Mouse (Mus musculus) midbrain, embryonic 11.5 days (tissue): ENCODE data around the gene Id4. TPM values are rescaled to one million over a fixed set of nuclear protein-coding genes. Genes with fewer than 3 reads are reported as not detected.

ENCODE experiments used
- ATAC-seq: fragments of 200-750 bp; cut with Nextera tagmentation; 2 replicates; pipeline ENCODE4 v1.8.0; 2017; ENCODE audit warnings: moderate TSS enrichment, moderate library complexity; ENCODE audit not compliant: low FRiP score
- DNase-seq: peaks from one replicate; pipeline ENCODE4 v3.0.0; 2015; ENCODE audit warnings: low spot score; ENCODE audit errors: missing footprints
- H3K27ac ChIP-seq: fragments of 300-500 bp; sonication (generic); 2 replicates; pipeline ENCODE4 v1.5.1; 2014; ENCODE audit warnings: low read depth, low read length
- H3K27me3 ChIP-seq: fragments of 300-500 bp; sonication (generic); 2 replicates; pipeline ENCODE4 v1.6.1; 2014; ENCODE audit warnings: mild to moderate bottlenecking, low read length, moderate library complexity, mixed read lengths; ENCODE audit not compliant: control insufficient read depth, insufficient read depth
- H3K36me3 ChIP-seq: fragments of 300-500 bp; sonication (generic); 2 replicates; pipeline ENCODE4 v1.6.1; 2014; ENCODE audit warnings: mild to moderate bottlenecking, low read length, moderate library complexity, mixed read lengths; ENCODE audit not compliant: control insufficient read depth, insufficient read depth
- H3K4me1 ChIP-seq: fragments of 300-500 bp; sonication (generic); 2 replicates; pipeline ENCODE4 v1.6.1; 2014; ENCODE audit warnings: low read length; ENCODE audit not compliant: control insufficient read depth, insufficient read depth
- H3K4me2 ChIP-seq: fragments of 300-500 bp; sonication (generic); 2 replicates; pipeline ENCODE4 v1.6.1; 2014; ENCODE audit warnings: mild to moderate bottlenecking, moderate library complexity
- H3K4me3 ChIP-seq: fragments of 300-500 bp; sonication (generic); 2 replicates; pipeline ENCODE4 v1.5.1; 2014; ENCODE audit warnings: low read depth, low read length
- H3K9ac ChIP-seq: fragments of 300-500 bp; sonication (generic); 2 replicates; pipeline ENCODE4 v1.6.1; 2014; ENCODE audit warnings: low read length
- H3K9me3 ChIP-seq: fragments of 300-500 bp; sonication (generic); 2 replicates; pipeline ENCODE4 v1.6.1; 2016; ENCODE audit warnings: low read length; ENCODE audit not compliant: control insufficient read depth
- WGBS: fragments of 180-500 bp; shearing (Covaris S2); extraction: QIAGEN DNeasy Blood & Tissue Kit; methylation state at CpG from one replicate; pipeline ENCODE4 v1.1.7; 2014; 5-methylcytosine and 5-hydroxymethylcytosine counted together
- polyA plus RNA-seq: library from polyadenylated mRNA; unstranded; fragments of >200 nt; fragmentation: Nextera tagmentation; extraction: Ambion mirVana; gene quantifications from 2 replicates; pipeline ENCODE4 v1.2.1, GENCODE M21; 2014

Id4 gene
- polyA plus RNA-seq, 1 experiment from 2014 or later: 56.4 TPM

DNA sequence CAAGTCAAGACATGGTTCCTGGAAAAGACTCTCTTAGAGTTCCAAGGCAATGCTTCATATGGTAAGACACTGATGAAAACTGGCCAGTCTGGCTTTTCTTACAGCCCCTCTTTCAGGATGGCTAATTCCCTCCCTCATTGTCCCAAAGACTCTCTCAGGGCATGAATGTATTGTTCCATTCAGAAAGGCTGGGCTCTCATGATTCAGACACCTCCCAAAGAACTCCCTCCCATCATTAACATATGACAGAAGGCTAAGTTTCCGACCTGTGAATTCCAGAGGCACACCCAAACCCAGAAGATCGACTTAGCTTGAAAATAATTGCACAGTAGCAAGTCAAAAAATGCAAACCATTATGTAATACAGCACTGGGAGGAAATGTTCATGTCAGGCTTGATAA, 8.5 kb upstream of the Id4 start:
- 22% methylated on average over 2 of the region's 2 CpGs for WGBS
- Histone ChIP-seq H3K9me3 (peaks cover 6% of the 10 kb centered on the region), H3K27ac (no peak overlapping the region), H3K4me1 (peaks cover 3% of the 10 kb centered on the region; the same call in 1 of the 2 replicates), H3K27me3 (no peaks in the 10 kb centered on the region), H3K36me3 (no peaks in the 10 kb centered on the region), H3K4me3 (no peak overlapping the region), H3K4me2 (no peak overlapping the region), H3K9ac (no peak overlapping the region)
- ATAC-seq: no peak
- DNase-seq: no peak

DNA sequence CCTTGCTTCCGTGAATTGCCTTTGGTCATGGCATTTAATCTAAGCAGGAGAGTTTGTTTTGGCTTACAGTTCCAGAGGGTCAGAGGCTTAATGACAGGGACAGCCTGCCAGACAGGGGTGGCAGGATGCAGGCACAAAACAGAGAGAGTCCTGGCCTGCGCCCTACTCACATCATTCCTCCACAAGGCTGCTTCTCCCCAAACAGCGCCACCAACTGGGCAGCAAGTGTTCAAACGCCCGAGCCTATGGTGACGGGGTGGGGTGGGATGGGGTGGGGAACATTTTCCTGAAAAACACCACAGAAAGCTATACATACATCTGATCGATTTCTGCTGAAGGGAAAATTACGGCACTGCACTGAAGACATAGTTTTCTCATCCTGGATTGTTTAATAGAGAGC, 6.0 kb upstream of the Id4 start:
- Histone ChIP-seq H3K4me1 (peaks cover 10% of the 10 kb centered on the region), H3K4me2 (no peak overlapping the region), H3K27ac (no peak overlapping the region), H3K9me3 (peaks cover 6% of the 10 kb centered on the region), H3K4me3 (no peak overlapping the region), H3K9ac (no peak overlapping the region), H3K27me3 (no peaks in the 10 kb centered on the region), H3K36me3 (no peaks in the 10 kb centered on the region)
- 90% methylated on average over 8 of the region's 8 CpGs for WGBS
- ATAC-seq: no peak
- DNase-seq: no peak

DNA sequence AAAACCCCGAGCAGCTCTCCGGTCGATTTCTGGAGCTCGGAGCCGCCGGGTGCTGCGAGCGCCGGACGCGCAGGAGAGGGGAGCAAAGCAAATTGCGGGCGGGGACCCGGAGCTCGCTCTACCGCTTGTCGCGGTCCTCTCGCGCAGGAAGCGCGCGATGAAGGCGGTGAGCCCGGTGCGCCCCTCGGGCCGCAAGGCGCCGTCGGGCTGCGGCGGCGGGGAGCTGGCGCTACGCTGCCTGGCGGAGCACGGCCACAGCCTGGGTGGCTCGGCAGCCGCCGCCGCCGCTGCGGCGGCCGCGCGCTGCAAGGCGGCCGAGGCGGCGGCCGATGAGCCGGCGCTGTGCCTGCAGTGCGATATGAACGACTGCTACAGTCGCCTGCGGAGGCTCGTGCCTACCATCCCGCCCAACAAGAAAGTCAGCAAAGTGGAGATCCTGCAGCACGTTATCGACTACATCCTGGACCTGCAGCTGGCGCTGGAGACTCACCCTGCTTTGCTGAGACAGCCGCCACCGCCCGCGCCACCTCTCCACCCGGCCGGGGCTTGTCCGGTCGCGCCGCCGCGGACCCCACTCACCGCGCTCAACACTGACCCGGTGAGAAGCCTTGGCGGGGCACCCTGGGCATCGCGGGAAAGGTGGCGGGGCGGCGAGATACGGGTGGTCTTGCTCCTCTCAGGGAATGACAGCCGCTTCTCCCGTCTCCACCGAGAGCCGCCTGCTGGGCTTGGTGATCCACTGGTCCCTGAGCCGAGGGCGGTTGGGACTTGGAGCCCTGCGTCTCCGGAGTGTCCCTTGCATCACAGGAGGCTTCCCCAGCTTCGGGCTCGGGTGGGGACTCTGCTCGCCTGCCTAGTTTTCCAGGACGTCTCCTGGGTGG, 553 bp downstream of the Id4 start:
- Histone ChIP-seq H3K4me1 (peaks cover 15% of the 10 kb centered on the region), H3K4me3 (peak overlapping the region; percentile 89), H3K9ac (peak overlapping the region; percentile 93), H3K36me3 (no peaks in the 10 kb centered on the region), H3K4me2 (peak overlapping the region; percentile 96), H3K9me3 (no peaks in the 10 kb centered on the region), H3K27me3 (no peaks in the 10 kb centered on the region; the same call in 1 of the 2 replicates), H3K27ac (peak overlapping the region; percentile 80)
- WGBS: under 1% methylated on average over 86 of the region's 98 CpGs
- DNase-seq (peak; percentile 97), ATAC-seq (peak; percentile 40)

DNA sequence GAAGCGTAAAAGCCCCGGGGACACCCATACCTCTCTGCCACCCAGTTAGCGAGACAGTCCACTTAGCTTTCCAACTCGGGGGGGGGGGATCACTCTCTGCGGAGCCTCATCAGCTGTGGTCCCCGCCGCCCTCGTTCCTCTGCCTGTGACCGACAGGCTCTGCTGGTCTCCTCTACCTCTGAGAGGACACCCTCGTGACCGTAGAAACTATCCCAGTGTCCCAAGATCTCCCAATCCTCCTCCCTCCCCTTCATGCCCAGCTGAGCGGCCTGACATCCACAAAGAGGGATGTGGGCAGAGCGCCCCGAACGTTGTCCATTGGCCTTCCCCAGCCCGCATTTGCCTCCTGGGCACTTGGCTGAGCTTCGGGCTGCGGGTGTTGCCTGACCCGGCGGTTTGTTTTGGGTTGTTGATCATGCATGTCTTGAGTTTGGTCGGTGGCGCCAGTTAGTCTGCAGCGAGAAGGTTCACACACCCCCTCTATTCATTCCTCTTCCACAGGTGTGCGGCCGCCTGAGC, 1.5 kb downstream of the Id4 start:
- peaks cover 15% of the 10 kb centered on the region for H3K4me1 ChIP-seq
- 0% methylated on average over 25 of the region's 25 CpGs for WGBS
- peak overlapping the region; percentile 89 for H3K4me3 ChIP-seq
- H3K9me3 ChIP-seq: no peaks in the 10 kb centered on the region
- ATAC-seq (no peak), DNase-seq (peak; percentile 94)
- H3K36me3 ChIP-seq: no peaks in the 10 kb centered on the region
- peak overlapping the region; percentile 80 for H3K27ac ChIP-seq
- H3K4me2 ChIP-seq: peak overlapping the region; percentile 96
- peak overlapping the region; percentile 93 for H3K9ac ChIP-seq
- no peaks in the 10 kb centered on the region; the same call in 1 of the 2 replicates for H3K27me3 ChIP-seq

DNA sequence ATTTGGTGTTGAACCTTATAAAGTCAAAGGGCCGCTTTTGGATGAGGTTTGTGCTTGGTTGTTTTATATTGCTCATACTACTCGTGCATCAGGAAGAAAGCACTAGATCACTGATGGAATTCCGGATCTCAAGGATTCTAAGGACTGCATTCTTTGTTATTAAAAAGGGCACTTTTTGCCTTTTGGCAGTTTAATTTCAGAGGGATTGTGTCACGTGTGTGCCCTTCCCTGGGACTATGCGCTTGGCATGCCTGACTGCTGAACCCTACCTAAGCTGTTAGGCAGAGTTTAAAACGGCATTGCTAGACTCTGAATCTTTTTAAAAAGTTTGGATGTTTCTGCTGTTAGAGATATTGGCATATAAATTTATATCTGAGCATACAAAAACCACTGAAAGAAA, 4.0 kb downstream of the Id4 start:
- peaks cover 9% of the 10 kb centered on the region for H3K4me1 ChIP-seq
- H3K36me3 ChIP-seq: no peaks in the 10 kb centered on the region
- H3K27me3 ChIP-seq: no peaks in the 10 kb centered on the region; the same call in 1 of the 2 replicates
- H3K4me2 ChIP-seq: peak overlapping the region; percentile 96
- H3K9me3 ChIP-seq: no peaks in the 10 kb centered on the region
- WGBS: 60% methylated on average over 6 of the region's 6 CpGs
- ATAC-seq (no peak), DNase-seq (peak; percentile 86)
- peak overlapping the region; percentile 17; the same call in 1 of the 2 replicates for H3K4me3 ChIP-seq
- H3K9ac ChIP-seq: peak overlapping the region; percentile 30; the same call in 1 of the 2 replicates
- H3K27ac ChIP-seq: no peak overlapping the region

DNA sequence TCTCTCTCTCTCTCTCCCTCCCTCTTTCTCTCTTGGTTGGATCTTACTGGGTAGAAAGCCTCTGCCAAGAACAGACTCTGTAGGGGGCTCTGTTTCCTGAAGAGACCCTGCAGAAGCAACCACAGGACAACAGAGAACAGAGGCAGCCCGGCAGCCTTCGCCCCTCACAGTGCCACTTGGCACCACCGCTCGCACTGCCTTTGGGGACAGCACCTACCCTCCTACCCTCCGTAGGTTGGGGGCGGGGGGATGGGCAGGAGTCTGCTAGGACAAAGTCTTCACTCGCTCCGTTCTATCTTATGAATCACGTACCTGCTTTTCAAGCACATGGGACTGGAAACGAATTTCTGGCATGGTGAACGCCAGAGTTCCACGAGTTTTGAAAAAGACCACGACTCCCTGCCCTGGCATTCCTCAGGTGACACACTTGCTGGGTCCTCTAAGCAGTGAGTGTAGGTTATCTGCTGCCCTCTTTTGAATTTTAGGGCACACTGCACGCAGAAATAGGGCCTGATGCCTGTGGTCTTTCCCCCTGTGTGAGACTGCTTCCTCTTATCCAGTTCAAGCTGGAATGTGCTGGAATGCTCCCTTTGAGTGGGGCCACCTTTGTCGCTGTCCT, 12.5 kb downstream of the Id4 start:
- Histone ChIP-seq H3K9ac (no peak overlapping the region), H3K4me2 (peak overlapping the region; percentile 39), H3K9me3 (no peaks in the 10 kb centered on the region), H3K4me3 (peak overlapping the region; percentile 15; the same call in 1 of the 2 replicates), H3K27ac (no peak overlapping the region), H3K36me3 (no peaks in the 10 kb centered on the region), H3K4me1 (peaks cover 3% of the 10 kb centered on the region; the same call in 1 of the 2 replicates), H3K27me3 (no peaks in the 10 kb centered on the region; the same call in 1 of the 2 replicates)
- peak; percentile 92 for DNase-seq
- WGBS: 9% methylated on average over 15 of the region's 15 CpGs
- peak; percentile 78 for ATAC-seq

DNA sequence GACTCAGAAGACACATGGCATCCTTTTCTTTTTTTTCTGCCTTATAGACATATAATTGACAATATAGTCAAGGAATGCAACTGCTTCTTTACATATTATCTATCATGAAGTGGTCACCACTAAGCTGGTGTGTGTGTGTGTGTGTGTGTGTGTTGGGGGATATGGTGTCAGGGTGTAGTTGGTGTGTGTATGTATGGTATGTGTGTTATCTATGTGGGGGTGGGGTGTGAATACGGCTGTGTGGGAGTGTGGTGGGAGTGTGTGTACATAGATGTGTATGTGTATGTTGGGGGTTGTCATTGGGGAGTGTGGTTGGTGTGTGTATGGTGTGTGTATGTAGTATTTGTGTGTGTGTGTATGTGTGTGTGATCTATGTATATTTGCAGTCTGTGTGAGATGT, 13.1 kb downstream of the Id4 start:
- no peaks in the 10 kb centered on the region; the same call in 1 of the 2 replicates for H3K27me3 ChIP-seq
- H3K9ac ChIP-seq: no peak overlapping the region
- no peak; the same call in 1 of the 2 replicates for ATAC-seq
- no peaks in the 10 kb centered on the region for H3K36me3 ChIP-seq
- DNase-seq: no peak
- H3K27ac ChIP-seq: no peak overlapping the region
- no peak overlapping the region for H3K4me2 ChIP-seq
- peaks cover 3% of the 10 kb centered on the region; the same call in 1 of the 2 replicates for H3K4me1 ChIP-seq
- 86% methylated on average over 1 of the region's 1 CpGs for WGBS
- H3K4me3 ChIP-seq: no peak overlapping the region
- no peaks in the 10 kb centered on the region for H3K9me3 ChIP-seq

DNA sequence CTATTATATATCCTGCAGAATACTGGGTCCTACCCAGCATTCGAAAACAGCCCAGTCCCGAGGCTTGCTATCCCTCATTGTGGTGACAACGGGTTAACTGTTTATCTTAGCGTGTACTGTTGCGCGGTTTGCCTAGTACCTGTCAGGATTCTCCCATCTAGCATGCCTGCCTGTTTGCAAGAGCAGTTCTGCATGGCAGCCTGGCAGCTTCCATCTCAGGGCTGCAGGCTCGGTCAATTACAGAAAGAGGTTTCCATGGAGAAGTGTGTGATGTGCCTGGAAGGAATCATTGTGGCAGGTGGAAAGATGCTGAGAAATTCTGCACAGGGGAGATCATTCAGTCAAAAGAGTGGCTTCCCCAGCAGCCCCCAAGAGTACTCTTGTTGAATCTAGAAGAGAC, 16.0 kb downstream of the Id4 start:
- H3K27ac ChIP-seq: no peak overlapping the region
- DNase-seq: peak; percentile 89

DNA sequence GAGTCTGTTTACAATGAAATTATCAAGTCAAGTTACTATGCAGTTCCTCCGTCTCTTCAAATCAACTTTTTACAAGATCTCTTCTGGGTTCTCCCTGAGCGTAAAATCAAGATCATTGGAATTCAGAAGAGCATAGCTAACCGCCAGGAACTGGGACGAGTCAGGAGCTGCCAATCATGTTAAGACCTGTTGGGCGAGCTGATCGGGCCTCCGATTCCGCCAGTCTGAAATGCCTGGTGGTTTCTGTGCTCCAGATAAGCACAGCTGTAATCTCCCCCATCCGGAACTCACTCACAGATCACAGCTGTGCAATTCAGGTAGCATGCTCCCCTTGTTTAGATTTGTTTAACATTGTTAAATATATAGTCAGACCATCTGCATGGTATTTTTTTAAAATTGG, 23.4 kb downstream of the Id4 start:
- no peaks in the 10 kb centered on the region for H3K36me3 ChIP-seq
- 80% methylated on average over 9 of the region's 9 CpGs for WGBS

More for the DNA sequence above, 16.0 kb downstream of the Id4 start:
- Histone ChIP-seq H3K4me2 (no peak overlapping the region), H3K9me3 (no peaks in the 10 kb centered on the region), H3K27me3 (no peaks in the 10 kb centered on the region; the same call in 1 of the 2 replicates), H3K4me3 (no peak overlapping the region), H3K4me1 (peaks cover 3% of the 10 kb centered on the region; the same call in 1 of the 2 replicates), H3K9ac (no peak overlapping the region), H3K36me3 (no peaks in the 10 kb centered on the region)
- 73% methylated on average over 7 of the region's 7 CpGs for WGBS
- ATAC-seq: no peak

More for the DNA sequence above, 23.4 kb downstream of the Id4 start:
- H3K27ac ChIP-seq: no peak overlapping the region
- no peaks in the 10 kb centered on the region for H3K27me3 ChIP-seq
- no peaks in the 10 kb centered on the region for H3K4me1 ChIP-seq
- DNase-seq (no peak), ATAC-seq (no peak)
- H3K4me3 ChIP-seq: no peak overlapping the region
- H3K9me3 ChIP-seq: no peaks in the 10 kb centered on the region
- H3K4me2 ChIP-seq: no peak overlapping the region
- H3K9ac ChIP-seq: no peak overlapping the region
